Mouse (Mus musculus) heart, embryonic 13.5 days (tissue): ENCODE data around the gene Rnase4. TPM values are rescaled to one million over a fixed set of nuclear protein-coding genes. Genes with fewer than 3 reads are reported as not detected.

Experiments used
- ATAC-seq: fragments of 200-750 bp; cut with Nextera tagmentation; 2 replicates; pipeline ENCODE4 v1.8.0; 2017; ENCODE audit warnings: moderate TSS enrichment; ENCODE audit not compliant: insufficient number of reproducible peaks, low FRiP score, low TSS enrichment; ENCODE audit errors: extremely low read depth
- H3K27ac ChIP-seq: fragments of 300-500 bp; sonication (generic); replicated peaks from 2 replicates; pipeline ENCODE4 v1.5.1; 2015; ENCODE audit warnings: moderate library complexity, mild to moderate bottlenecking, inconsistent platforms
- H3K27me3 ChIP-seq: fragments of 300-500 bp; sonication (generic); replicated peaks from 2 replicates; pipeline ENCODE4 v1.6.1; 2015; ENCODE audit warnings: mild to moderate bottlenecking, inconsistent platforms
- H3K36me3 ChIP-seq: fragments of 300-500 bp; sonication (generic); 2 replicates; pipeline ENCODE4 v1.6.1; 2015; ENCODE audit warnings: mild to moderate bottlenecking, inconsistent platforms
- H3K4me1 ChIP-seq: fragments of 300-500 bp; sonication (generic); 2 replicates; pipeline ENCODE4 v1.6.1; 2015; ENCODE audit warnings: inconsistent platforms
- H3K4me2 ChIP-seq: fragments of 300-500 bp; sonication (generic); 2 replicates; pipeline ENCODE4 v1.6.1; 2015; ENCODE audit warnings: inconsistent platforms, mild to moderate bottlenecking, moderate library complexity
- H3K4me3 ChIP-seq: fragments of 300-500 bp; sonication (generic); 2 replicates; pipeline ENCODE4 v1.5.1; 2015; ENCODE audit warnings: moderate library complexity, mild to moderate bottlenecking, inconsistent platforms
- H3K9ac ChIP-seq: fragments of 300-500 bp; sonication (generic); 2 replicates; pipeline ENCODE4 v1.6.1; 2015; ENCODE audit warnings: inconsistent platforms, mild to moderate bottlenecking, moderate library complexity
- H3K9me3 ChIP-seq: fragments of 300-500 bp; sonication (generic); 2 replicates; pipeline ENCODE4 v1.6.1; 2016; ENCODE audit warnings: inconsistent platforms
- WGBS: fragments of 180-500 bp; shearing (Covaris S2); methylation state at CpG from one replicate; pipeline ENCODE4 v1.1.7; 2015; ENCODE audit warnings: mixed read lengths; 5-methylcytosine and 5-hydroxymethylcytosine counted together
- polyA plus RNA-seq: library from polyadenylated mRNA; unstranded; fragments of >200 nt; fragmentation: Nextera tagmentation; extraction: Ambion mirVana; gene quantifications from 2 replicates; pipeline ENCODE4 v1.2.1, GENCODE M21; 2015

The Rnase4 gene
- polyA plus RNA-seq, 1 experiment from 2014 or later, result 21.4 TPM

DNA sequence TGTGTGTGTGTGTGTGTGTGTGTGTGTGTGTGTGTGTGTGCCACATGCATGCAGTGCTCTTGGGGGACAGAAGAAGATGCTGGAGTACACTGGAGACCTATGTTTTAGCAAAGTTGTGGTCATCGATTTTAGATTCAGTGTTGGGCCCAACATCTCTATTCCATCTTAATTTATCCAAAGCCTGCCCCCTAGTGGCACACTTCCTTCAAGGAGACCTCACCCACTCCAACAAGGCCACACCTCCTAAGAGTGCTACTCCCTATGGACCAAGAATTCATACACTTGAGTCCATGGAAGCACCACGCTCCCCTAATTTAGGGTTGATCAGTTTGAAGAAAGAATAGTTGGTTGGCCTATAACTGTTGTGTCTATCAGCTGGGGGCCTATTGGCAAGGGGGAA lies 21.3 kb upstream of the Rnase4 start:
- ATAC-seq, result no peak
- no peak overlapping the region for H3K27ac ChIP-seq
- WGBS, result 86% methylated on average over 2 of the region's 2 CpGs

DNA sequence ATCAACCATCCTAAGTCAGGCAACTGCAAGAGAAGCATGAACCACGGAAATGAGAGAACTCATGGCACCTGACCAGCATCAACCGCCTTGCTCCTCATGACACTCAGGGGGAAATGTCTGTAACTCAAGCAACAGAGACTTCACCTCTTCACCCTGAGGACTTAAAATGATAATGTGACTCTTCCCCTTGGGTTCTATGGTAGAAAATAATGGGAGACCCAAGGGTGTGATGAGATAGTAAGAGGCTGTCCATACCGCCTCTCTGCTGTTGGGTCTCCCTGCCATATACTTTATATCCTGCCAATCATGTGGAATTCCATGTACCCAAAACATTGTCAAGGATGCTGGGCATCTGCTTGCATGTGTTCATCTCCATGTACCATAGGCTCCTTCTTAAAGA lies 16.5 kb upstream of the Rnase4 start, which contains the start of gene Olfr750:
Gene Olfr750, minus strand, starts transcription at position 101 of the 400 bp plus-strand sequence.
- Histone ChIP-seq H3K27me3 (peaks cover 22% of the 10 kb centered on the region), H3K9ac (no peak within 1 kb of the TSS), H3K4me2 (no peak within 1 kb of the TSS), H3K4me1 (no peaks in the 10 kb centered on the region), H3K36me3 (no peaks in the 10 kb centered on the region), H3K4me3 (no peak within 1 kb of the TSS), H3K27ac (no peak within 1 kb of the TSS), H3K9me3 (no peaks in the 10 kb centered on the region)
- 73% methylated on average over 3 of the region's 3 CpGs for WGBS
- ATAC-seq, result no peak

More for the DNA sequence above, 21.3 kb upstream of the Rnase4 start:
- Histone ChIP-seq H3K9ac (no peak overlapping the region), H3K27me3 (peaks cover 10% of the 10 kb centered on the region), H3K4me2 (no peak overlapping the region), H3K36me3 (no peaks in the 10 kb centered on the region), H3K4me3 (no peak overlapping the region), H3K9me3 (no peaks in the 10 kb centered on the region), H3K4me1 (0 out of 2 replicates have a peak, but pooled peaks cover 4% of the 10 kb centered on the region)

DNA sequence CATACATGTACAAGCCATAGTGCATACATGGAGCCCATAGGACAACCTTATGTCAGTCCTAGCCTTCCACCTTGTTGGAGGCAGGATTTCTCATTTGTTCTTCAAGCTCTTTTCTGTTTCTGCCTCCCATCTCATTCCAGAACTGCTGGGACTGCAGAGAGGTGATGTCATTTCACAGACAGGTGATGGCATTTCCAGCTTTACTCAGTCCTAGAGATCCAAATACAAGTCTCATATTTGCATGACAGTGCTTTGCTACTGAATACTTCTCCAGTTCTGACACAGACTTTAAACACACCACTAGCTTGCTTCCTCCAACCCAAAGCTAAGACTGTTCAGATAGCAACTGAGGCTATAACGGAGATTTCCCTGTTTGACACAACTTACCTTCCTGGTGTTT lies 11.7 kb upstream of the Rnase4 start:
- 70% methylated on average over 1 of the region's 1 CpGs for WGBS
- Histone ChIP-seq H3K36me3 (no peaks in the 10 kb centered on the region), H3K27ac (no peak overlapping the region)

DNA sequence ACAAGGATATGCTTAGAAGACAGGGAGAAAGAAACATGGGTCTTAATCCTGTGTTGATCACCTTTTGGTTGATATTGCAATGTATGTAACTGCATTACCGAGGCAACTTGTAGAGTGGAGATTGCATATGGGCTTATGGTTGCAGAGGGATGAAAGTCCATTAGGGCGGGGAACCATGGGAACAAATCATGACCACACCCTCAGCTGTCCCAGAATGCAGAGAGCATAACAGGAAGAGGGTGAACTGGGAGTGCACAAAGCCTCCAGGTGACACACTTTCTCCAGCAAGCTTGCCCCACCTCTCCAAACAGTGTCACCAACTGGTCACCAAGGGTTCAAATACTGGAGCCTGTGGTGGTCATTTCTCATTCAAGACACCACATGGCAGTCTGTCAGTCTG lies 9.8 kb upstream of the Rnase4 start:
- no peaks in the 10 kb centered on the region for H3K9me3 ChIP-seq
- peaks cover 30% of the 10 kb centered on the region; the same call in 1 of the 2 replicates for H3K27me3 ChIP-seq
- ATAC-seq, result no peak
- no peaks in the 10 kb centered on the region for H3K36me3 ChIP-seq
- H3K4me1 ChIP-seq, result peaks cover 8% of the 10 kb centered on the region; the same call in 1 of the 2 replicates
- whole genome bisulfite sequencing, result 74% methylated on average over 2 of the region's 2 CpGs
- no peak overlapping the region for H3K4me2 ChIP-seq
- H3K27ac ChIP-seq, result no peak overlapping the region
- no peak overlapping the region for H3K9ac ChIP-seq
- no peak overlapping the region for H3K4me3 ChIP-seq

More for the DNA sequence above, 11.7 kb upstream of the Rnase4 start:
- H3K4me3 ChIP-seq, result no peak overlapping the region
- no peak overlapping the region for H3K9ac ChIP-seq
- no peak for ATAC-seq
- peaks cover 27% of the 10 kb centered on the region; the same call in 1 of the 2 replicates for H3K27me3 ChIP-seq
- no peak overlapping the region for H3K4me2 ChIP-seq
- H3K4me1 ChIP-seq, result peaks cover 8% of the 10 kb centered on the region; the same call in 1 of the 2 replicates
- H3K9me3 ChIP-seq, result no peaks in the 10 kb centered on the region

DNA sequence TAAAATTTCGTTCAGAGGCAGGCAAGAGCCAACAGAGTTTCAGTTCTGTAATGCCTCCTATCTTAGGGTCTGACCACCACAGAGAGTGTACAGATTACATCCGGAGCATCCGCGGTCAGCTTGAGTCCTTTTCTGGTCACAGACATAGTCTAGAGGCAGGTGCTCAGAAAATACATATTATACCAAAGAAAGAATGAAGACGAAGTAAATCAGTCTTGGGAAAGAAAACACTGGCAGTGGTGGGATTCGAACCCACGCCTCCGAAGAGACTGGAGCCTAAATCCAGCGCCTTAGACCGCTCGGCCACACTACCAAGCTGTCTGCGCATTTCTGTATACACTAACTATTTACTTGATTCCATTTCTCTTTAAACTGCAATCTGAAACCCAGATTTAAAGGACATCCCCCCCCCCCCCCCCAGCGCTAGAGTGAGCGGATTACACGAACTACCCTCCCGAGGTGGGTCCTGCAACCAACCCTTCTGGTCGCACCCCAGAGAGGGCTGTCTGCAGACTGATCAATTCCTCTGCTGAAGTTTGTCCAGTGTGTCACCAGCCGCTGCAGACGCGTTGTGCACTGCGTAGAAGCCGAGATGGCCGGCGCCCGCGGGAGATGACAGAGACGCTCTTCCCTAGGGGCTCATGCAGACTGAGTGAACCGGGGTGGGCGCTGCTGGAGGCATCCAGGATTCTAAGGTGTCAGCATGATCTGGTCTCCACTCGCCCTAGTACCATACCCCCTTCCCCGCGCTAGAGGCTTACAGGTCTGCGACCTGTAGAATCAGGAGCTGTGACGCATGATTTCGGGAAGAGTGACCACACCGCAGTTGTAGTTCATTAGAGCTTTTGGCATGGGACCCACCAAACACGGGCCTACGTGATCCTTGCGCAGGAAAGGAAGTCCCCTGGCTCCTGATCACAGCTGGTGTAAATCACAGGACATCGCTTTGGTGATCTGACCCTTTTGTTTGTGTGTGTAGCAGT lies 8.0 kb upstream of the Rnase4 start:
- H3K27ac ChIP-seq, result no peak overlapping the region
- ATAC-seq, result peak; percentile 37; the same call in 1 of the 2 replicates
- H3K4me1 ChIP-seq, result peaks cover 11% of the 10 kb centered on the region; the same call in 1 of the 2 replicates
- peaks cover 30% of the 10 kb centered on the region; the same call in 1 of the 2 replicates for H3K27me3 ChIP-seq
- H3K4me3 ChIP-seq, result peak overlapping the region; percentile 60
- peak overlapping the region; percentile 80 for H3K9ac ChIP-seq
- no peaks in the 10 kb centered on the region for H3K36me3 ChIP-seq
- H3K9me3 ChIP-seq, result no peaks in the 10 kb centered on the region
- WGBS, result 3% methylated on average over 40 of the region's 40 CpGs
- H3K4me2 ChIP-seq, result peak overlapping the region; percentile 72

DNA sequence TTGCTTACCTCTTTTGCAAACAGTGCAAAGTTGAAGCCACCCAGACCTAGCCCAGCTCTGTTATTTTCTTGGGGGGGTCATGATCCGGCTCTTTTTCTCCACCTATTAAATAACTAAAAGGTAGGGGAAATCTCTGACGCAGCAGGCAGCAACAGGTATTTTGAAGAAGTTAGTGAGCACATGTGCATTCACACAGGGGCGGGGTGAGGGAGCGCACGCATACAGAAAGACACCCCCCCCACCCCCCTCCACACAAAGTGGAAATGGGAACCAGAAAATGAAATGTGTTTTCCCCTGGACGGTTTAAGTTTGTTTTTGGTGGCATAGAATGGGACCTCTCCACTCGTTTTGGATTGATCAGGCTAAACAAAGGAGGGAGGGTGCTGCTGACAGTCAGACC lies 7.1 kb upstream of the Rnase4 start:
- Histone ChIP-seq H3K9me3 (no peaks in the 10 kb centered on the region), H3K4me3 (peak overlapping the region; percentile 60), H3K27me3 (peaks cover 28% of the 10 kb centered on the region; the same call in 1 of the 2 replicates), H3K4me2 (peak overlapping the region; percentile 72), H3K4me1 (peaks cover 11% of the 10 kb centered on the region; the same call in 1 of the 2 replicates), H3K36me3 (no peaks in the 10 kb centered on the region), H3K27ac (no peak overlapping the region), H3K9ac (peak overlapping the region; percentile 80; the same call in 1 of the 2 replicates)
- no peak for ATAC-seq
- 18% methylated on average over 7 of the region's 7 CpGs for WGBS

DNA sequence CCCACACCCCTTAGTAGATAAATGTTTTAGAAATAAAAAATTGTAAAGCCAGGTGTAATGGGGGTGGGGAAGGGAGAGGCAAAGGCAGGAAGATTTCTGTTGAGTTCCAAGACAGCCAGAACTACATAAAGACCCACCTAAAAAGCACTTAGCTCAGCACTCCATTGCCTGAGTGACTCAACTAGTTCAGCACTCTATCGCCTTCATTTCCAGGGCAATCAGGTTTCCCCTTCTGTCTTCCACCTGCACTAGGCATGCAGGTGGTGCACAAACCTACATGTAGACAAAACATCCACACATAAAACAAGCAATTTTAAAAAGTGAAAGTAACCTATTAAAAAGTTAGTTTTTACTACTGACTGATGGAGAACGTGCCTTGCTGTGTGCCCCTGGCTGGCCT lies 5.8 kb upstream of the Rnase4 start:
- Histone ChIP-seq H3K27ac (no peak overlapping the region), H3K36me3 (no peaks in the 10 kb centered on the region), H3K4me2 (no peak overlapping the region), H3K9ac (no peak overlapping the region), H3K4me1 (peaks cover 11% of the 10 kb centered on the region; the same call in 1 of the 2 replicates), H3K27me3 (peaks cover 19% of the 10 kb centered on the region; the same call in 1 of the 2 replicates), H3K9me3 (no peaks in the 10 kb centered on the region), H3K4me3 (no peak overlapping the region)
- WGBS, result 81% methylated on average over 2 of the region's 2 CpGs
- ATAC-seq, result no peak

DNA sequence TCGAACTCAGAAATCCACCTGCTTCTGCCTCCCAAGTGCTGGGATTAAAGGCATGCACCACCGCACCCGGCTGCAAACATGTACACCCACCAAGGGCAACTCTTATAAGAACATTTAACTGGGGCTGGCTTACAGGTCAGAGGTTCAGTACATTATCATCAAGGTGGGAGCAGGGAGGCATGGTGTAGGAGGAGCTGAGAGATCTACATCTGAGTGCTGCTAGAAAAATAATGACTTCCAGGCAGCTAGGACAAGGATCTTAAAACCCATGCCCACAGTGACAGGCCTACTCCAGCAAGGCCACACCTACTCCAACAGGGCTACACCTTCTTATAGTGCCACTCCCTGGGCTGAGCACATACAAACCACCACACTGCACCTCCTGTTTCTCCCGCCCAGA lies 5.0 kb upstream of the Rnase4 start:
- Histone ChIP-seq H3K27ac (no peak overlapping the region), H3K27me3 (peaks cover 13% of the 10 kb centered on the region; the same call in 1 of the 2 replicates), H3K4me3 (no peak overlapping the region), H3K36me3 (no peaks in the 10 kb centered on the region), H3K4me2 (no peak overlapping the region), H3K4me1 (peaks cover 11% of the 10 kb centered on the region; the same call in 1 of the 2 replicates), H3K9ac (no peak overlapping the region), H3K9me3 (no peaks in the 10 kb centered on the region)
- 78% methylated on average over 4 of the region's 4 CpGs for WGBS
- ATAC-seq, result no peak

DNA sequence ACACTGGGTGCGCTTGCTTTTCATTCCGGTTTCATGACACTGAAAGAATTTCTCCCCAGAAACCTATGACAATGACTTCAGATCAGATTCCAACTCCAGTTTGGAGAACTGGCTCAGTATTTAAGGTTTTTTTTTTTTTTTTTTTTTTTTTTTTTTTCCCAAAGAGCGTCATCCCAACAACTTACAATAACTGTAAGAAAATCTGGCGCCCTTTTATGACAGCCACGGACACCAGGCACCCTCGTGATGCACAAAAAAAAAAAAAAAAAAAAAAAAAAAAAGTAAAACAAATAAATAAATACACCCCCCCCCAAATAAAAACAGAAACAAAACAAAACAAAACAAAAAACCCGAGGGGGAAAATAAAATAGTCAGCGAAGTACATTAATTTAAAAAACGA lies 3.1 kb upstream of the Rnase4 start:
- Histone ChIP-seq H3K27me3 (peaks cover 10% of the 10 kb centered on the region; the same call in 1 of the 2 replicates), H3K9ac (peak overlapping the region; percentile 89), H3K4me1 (peaks cover 20% of the 10 kb centered on the region), H3K4me3 (peak overlapping the region; percentile 79), H3K9me3 (no peaks in the 10 kb centered on the region), H3K27ac (peak overlapping the region; percentile 93), H3K36me3 (no peaks in the 10 kb centered on the region), H3K4me2 (peak overlapping the region; percentile 80)
- ATAC-seq, result no peak
- 9% methylated on average over 9 of the region's 9 CpGs for WGBS

DNA sequence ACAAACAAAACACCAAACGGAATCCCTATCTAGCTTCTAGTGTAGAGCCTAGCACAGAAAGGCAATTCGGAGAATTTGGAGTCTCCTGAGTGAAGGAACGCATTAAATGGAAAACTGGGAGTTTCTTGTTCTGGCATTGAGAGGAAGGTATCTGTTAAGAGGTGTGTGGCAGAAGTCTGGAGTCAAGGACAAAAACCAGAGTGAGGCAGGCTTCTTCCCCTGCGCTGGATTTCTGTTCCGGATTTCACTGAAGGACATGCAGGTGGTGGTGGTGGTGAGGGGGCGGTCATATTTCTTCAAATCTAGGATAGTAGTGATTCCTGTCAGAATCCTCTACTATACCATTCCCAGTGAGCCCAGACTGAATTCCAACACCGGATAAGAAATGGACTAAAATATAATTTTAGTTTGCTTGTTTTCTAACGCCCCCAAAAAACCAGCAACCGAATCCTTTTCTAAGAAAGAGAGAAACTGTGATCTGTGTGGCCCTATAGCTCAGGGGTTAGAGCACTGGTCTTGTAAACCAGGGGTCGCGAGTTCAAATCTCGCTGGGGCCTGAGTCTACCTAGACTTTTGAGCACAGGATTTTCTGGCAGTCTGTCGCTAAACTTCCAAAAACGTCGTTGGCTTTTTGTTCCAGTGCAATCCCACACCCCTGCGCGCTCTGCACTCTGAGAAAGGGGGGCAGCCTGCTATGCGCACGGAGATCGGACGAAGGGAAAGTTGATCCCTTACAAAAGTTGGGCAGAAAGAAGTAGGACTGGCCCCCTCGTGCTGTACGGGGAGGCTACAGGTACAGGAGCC lies 2.5 kb upstream of the Rnase4 start:
- Histone ChIP-seq H3K4me3 (peak overlapping the region; percentile 79), H3K27ac (peak overlapping the region; percentile 93), H3K27me3 (peaks cover 10% of the 10 kb centered on the region; the same call in 1 of the 2 replicates), H3K9ac (peak overlapping the region; percentile 89), H3K9me3 (no peaks in the 10 kb centered on the region), H3K4me2 (peak overlapping the region; percentile 80), H3K4me1 (peaks cover 20% of the 10 kb centered on the region), H3K36me3 (no peaks in the 10 kb centered on the region)
- WGBS, result under 1% methylated on average over 23 of the region's 23 CpGs
- ATAC-seq, result peak; percentile 40
